Mouse (Mus musculus): ENCODE data around the gene Clip1.

GRCm38 (mm10) chr5:123622421-123622820 is 62.0 kb downstream of the Clip1 start:
- TF ChIP-seq CTCF (IDR thresholded peaks at IDR 0.05; ENCODE audit: extremely low read depth, insufficient read depth, low read length) = no peak
- TF ChIP-seq POLR2A (IDR thresholded peaks at IDR 0.05; ENCODE audit: extremely low read depth, insufficient read depth, low read length) = no peak
